Mouse (Mus musculus) adrenal gland, postnatal 4 days (tissue): Measurements from ENCODE around the gene Pcnp. TPM values are rescaled to one million over a fixed set of nuclear protein-coding genes. Genes with fewer than 3 reads are reported as not detected.

ENCODE experiments used
- DNase-seq, 2 experiments: peaks; one replicate each; pipeline ENCODE4 v3.0.0; 2021 to 2022; ENCODE audit warnings: low spot score in 2 of 2, mixed read lengths in 2 of 2
- total RNA-seq, 2 experiments: library from RNA; stranded (reverse); gene quantifications; 2 replicates each; pipeline ENCODE4 v1.2.3; 2021

Pcnp gene
- total RNA-seq, 2 experiments from 2014 or later, result 104 to 109 TPM

DNA sequence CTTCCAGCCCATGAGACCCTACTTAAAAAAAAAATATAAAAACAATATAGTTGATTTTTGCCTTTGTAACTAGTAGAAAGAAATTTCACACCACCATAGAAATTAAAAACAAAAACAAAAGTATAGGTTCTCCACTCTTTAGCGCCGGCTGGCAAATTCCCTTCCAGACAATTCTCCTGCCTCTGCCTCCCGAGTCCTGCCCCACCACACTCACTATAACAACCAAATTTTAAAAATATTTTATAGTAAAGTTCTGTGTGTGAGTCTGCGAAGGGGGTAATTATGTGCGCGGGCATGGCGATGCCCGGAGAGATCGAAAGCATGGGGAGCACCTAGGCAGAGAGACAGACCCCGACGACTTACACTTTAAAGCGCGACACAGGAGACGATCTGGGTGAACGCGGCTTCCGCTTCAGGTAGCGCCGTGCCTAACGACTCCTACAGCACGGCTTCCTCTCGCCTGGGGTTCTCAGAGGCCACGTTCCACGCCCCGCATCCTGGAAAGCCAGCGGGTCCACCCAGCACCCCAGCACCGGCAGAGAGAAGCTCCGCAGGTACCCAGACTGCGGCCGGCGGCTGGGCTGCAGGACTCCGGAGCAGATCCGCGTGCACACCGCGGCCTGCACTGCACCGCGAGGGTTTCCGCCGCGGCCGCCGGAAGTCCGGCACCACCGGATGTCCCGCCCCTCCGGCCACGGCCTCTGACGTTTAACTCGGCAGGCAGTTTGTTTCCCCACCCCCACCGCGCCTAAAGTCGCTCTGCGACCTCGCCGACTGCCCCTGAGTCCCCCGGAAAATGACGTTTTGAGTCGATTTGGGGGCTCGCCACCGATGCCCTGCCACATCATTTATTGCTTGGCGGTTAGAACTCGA is 7.8 kb upstream of the Pcnp start, which contains the start of gene Trmt10c:
Gene Trmt10c, minus strand, starts transcription at position 682 of the 873 bp plus-strand sequence.
- peak; percentile 85 to 86 for DNase-seq

DNA sequence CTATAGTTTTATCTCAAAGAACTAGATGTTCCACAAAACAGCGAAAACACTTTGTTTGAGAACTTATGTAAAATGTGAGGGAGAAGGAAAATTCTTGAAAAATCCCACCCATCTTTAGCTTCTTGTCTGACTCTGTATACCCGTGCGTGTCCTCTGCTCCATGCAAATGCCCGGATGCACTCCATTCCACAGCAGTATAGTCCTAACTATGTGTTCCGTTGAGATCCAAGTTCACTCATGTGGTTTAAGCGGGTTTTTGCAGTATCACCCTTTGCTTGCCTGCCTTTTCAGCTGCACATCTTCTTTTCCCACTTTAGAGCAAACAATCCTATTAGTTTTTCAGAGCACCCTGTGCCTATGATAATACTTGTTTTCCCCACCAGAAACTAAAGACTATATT is 7.0 kb upstream of the Pcnp start:
- DNase-seq, result no peak

DNA sequence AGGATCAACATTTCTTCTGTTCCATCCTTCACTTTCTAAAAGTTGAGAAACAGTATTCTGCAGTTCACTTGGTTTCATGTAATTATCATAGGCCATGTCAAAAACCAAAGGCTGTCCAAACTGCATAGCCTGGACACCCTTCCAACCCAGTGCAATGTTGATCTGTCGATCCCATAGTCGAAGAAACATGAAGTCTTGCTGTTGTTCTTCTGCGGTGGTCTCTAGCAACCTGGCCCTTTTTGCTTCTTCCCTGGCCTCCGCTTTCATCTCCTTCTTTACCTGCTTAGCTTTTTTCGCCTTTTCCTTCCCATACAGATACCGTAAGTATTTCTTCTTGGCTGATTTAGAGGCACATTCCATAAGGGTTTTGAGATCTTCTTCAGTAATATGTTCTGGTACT is 5.0 kb upstream of the Pcnp start:
- no peak for DNase-seq

DNA sequence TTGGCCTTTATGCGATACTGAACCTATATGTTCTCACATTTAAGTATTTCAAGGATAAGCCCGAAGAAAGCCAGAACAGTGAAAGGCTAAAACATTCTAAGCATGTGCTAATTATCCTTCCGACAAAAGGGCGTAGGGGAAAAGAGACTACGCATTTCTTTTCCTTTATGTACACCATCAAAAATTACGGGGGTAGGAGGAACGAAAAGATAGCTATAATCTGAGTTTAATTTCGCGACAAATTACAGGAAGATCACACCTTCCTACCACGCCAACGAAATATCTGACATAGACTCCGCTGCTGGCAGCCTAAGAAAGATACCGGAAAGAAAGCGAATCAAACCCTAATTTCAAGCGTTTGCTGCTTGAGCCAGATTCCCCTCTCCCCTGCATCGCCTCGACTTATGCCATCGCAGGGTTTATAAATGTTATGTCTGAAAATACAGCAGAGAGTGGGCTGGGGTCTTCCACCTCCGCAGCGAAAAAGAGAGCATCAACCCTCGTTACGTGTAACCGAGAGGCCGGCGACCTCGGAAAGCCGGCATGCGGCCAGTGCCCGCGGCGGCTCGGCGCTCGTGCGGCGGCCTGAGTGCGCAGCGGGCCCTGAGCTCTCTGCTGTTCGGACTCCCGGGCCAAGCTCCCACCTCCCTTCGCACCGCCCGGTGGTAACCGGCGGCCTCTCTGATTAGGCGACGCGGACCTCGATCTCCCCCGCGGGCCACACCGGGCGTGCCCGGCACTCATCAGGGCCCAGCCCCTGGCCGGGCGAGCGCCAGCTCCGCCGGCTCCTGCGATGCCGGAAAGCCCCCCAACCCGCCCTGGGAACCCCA is 602 bp downstream of the Pcnp start:
- DNase-seq, result no peak

DNA sequence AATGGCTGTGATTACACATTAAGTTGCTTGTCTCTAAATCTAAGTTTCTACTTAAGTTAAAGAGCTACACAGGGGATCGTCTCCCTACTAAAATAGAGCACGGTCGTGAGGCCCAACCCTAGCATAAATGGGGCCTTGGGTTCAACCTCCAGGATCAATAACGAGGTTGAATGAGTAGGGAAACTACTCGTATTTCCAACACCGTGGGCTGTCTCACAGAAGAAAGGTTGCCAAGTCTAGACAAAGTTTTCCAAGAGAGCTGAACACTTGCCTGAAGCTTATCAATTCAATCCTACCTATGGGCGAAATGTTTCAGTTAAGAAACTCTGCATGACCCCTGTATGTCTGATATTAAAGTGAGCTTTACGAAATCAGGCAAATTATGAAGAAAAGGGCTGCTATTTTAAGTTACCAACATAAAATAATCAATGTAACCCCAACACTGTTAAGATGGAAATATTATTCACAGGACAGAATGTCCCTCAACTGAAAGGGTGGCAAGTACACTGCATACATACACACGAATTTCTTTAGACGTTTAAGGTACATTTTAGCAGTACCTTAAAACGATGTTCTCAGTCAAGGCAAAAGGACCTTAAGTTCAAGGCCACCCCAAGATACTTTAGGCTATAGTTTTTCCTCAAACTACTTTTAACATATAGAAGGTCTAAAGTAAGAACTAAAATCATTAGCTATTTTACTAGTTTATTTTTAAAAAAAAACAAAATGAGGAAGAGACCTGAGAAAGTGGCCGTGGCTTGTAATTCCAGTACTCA is 1.5 kb downstream of the Pcnp start:
- DNase-seq, result no peak

DNA sequence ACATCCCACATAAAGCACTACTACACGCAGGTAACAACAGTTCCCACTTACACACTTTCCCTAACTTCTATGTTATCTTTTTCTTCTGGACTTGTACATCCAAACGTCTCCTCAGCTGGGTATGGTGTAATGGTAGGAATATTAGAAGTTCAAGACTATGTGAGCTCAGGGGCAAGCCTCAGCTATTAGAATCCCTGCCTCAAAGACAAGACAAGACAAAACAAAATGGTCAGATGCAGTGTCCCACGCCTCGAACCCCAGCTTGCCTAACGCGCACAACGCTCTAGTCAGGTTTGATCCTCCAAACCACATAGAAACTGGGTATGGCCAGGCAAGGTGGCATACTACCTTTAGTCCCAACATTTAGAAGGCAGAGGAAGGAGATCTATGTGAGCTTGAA is 9.9 kb downstream of the Pcnp start:
- no peak for DNase-seq

DNA sequence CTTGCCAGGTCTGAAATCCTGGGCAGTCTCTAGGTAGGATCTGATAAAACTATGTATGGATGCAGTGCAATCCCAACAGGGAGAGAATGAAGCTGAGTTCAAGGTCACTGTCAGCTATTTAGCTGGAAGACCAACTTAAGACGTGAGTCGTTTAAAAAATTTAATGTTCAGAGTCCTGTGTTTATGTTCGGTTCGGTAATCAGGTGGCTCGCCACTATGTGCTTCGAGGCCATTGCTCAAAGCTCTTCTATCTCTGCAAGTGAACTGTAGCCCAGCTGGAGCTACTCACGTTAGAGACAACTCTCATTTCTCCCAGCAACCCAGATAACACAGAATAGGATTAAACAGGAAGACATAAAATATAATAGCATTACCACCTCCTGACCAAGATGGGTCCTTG is 15.5 kb downstream of the Pcnp start:
- no peak for DNase-seq

DNA sequence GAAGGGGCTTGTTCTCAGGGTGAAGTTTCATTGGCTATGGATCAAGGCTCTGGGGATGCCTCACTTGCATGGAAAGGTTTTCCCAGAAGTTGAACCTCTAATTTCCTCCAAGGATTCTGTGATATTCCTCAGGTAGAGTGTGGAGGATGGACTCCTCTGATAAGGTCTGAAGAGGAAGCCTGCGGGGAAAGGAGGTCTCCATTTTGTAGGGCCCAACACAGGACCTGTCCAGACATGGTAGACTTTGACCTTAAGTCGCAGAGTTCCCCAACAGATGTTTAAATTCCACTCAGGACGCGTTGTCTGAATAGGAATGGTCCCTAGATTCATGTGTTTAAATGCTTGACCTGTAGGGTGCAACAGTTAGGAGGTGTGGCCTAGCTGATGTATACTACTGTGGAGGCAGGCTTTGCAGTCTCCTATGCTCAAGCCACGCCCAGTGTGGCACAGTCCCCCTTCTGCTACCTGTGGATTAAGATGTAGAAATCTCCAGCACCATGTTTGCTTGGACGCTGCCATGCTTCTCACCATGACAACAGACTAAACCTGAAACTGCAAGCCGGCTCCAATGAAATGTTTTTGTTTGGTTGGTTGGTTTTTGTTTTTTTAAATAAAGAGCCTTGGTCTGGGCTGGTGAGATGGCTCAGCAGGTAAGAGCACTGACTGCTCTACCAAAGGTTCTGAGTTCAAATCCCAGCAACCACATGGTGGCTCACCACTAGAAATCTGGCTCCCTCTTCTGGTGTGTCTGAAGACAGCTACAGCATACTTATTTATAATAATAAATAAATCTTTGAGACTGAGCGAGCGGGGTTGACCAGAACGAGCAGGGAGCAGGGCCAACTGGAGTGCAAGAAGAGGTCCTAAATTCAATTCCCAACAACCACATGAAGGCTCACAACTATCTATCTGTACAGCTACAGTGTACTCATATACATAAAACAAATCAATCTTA is 16.5 kb downstream of the Pcnp start:
- DNase-seq, result no peak

DNA sequence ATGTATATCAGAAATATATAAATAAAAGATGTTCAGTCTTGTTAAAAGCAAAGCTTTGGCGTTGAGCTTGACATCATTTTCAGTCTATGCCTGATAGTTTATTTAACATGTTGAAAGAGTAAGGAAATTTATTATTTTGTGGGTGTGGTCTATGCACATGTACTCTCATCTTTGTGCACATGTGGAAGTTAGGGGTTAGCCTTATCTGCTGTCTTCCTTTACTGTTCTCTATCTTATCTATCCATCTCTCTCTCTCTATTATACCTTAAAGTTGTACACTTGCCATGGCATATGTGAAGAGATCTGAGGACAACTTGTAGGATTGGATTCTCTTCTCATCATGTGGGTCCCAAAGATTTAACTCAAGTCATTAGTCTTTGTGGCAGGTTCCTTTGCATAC is 20.7 kb downstream of the Pcnp start:
- DNase-seq, result no peak

DNA sequence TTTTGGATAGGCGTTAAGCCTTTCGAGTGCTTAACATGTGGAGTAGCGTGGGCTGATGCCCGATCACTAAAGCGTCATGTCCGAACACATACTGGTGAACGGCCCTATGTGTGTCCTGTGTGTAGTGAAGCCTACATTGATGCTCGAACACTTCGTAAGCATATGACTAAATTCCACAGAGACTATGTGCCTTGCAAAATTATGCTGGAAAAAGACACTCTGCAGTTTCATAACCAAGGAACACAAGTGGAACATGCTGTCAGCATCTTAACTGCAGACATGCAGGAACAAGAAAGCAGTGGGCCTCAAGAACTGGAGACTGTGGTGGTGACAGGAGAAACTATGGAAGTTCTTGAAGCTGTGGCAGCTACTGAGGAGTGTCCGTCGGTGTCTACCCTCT is 22.7 kb downstream of the Pcnp start:
- no peak for DNase-seq

DNA sequence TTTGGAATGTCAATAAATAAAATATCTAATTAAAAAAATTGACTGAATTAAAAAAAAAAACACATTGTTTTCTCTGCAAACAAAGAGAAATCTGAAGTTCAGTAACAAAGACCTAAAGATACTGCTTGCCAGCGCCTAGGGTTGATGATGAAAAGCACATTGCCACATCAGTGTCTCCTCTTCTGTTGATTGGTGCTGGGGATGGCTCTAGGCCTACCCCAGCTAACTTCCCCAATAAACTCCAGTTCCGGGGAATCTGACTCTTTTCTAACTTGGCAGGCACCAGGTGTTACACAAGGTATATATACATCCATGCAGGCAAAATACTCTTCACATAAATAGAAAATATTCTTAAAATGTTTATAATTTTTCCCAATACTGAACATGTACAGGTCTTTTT is 35.3 kb downstream of the Pcnp start:
- DNase-seq, result no peak

DNA sequence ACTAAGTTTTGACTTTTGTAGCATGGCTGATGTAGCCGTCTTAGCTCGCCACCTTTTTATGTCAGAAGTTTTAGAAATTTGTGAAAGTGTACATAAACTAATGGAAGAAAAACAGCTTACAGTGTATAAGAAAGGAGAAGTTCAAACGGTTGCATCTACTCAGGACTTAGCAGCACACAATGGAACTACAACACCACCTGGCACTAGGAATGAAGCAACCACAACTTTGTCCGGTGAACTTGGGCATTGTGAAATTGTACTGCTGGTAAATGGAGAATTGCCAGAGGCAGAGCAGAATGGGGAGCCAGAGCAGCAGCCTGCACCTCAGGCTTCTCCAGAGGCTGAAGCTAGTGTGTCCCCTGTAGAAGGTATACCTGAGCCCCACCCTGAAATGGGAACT is 39.2 kb downstream of the Pcnp start:
- no peak for DNase-seq

DNA sequence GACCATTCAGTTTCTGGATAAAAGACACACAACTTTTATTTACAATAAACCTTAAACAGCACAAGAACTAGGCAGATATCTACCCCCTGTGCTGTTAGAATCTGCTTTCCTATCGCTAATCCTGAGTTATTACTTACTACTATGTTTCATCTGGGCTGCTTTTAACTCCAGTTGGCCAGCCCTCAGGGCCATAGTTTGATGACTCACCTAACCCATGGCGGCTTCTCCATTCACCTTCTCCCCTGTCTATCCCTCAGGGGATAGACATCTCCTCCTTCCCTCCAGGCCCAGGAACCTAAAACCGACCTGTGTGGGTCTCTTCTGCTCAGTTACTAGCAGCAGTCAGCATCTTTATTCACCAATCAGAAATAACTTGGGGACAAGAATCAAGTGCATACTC is 43.5 kb downstream of the Pcnp start:
- no peak for DNase-seq

DNA sequence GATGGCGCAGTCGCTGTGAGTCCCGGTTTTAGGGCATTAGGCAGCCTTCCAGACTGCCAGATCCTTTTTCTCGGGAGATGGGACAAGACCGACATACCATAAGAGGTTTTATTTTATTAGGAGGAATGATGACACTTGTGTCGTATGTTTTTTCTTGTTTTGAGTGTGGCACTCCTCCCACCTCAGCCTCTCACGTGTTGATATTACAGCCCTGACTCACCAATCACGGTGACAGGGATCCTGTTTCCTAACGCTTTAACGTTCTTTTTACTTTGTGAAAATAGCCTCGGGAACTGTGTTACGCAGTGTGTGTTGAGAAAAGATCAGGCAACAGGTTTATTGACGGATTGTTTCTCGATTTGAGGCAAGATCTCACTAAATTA is 54.6 kb downstream of the Pcnp start:
- peak in 1 of 2 experiments; percentile 15 for DNase-seq

DNA sequence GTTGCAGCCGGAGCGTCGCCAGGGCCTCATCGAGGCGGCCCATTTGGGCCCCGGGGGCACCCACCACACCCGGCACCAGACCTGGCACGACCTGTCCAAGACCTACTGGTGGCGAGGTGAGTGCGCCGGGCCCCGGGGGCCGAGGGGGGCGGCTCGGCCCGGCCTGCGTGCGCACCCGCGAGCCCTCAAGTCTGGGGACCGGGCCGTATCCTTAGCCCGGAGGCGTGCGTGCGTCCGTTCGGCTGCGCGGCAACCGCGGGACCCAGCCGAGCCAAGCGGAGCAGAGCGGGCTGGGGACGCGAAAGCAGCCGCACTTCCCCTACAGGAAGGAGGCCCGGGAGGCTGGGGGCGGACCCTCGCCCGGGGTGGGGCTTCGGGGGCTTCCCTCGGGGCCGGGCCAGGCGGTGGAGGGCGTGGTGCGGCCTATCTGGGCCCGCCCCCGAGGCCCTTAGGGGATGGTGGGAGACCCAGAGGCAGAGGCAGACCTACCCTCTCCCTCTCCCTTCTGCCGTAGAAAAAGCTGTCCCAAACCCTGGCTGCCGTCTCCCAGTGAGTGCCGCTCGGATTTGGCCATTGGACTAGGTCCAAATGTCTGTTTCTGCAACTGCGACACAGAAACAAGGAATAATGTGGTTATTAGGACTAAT is 55.2 kb downstream of the Pcnp start:
- peak; percentile 83 to 89 for DNase-seq

DNA sequence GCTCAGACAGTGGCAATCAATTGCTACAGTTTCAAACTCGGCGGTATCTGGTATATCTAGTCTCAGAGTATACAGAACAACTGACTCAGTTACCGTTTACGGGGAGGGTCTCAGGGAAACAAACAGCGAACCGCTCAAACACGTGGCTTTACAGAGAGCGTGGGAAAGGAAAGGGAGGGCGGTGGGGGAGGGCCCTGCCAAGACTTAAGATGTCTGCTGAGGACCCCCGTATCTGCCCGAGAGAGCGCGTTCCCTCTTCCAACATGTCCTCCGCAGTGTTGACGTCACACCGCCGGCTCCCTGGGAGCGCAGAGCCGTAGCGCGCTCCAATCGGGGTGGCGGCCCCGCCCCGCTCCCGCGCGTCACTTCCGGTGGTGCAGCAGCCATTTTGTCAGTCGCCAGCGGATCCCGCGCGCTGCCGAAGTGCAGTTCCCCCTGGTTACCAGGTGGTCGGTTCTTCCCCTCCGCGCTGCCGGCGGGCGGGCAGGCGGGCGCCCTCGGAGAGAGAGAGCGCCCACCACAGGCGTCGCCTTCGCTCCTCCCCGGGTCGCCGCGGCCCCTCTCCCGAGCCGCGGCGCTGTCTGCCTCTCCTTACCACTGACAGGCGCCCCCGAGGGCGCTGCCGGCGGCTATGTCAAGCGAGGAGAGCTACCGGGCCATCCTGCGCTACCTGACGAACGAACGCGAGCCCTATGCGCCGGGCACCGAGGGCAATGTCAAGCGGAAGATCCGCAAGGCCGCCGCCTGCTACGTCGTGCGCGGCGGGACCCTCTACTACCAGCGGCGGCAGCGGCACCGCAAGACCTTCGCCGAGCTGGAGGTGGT is 55.9 kb downstream of the Pcnp start, which contains the start of gene Zbtb11:
Gene Zbtb11, plus strand, starts transcription at position 453 of the 825 bp plus-strand sequence.
- DNase-seq, result peak; percentile 98 to 99

DNA sequence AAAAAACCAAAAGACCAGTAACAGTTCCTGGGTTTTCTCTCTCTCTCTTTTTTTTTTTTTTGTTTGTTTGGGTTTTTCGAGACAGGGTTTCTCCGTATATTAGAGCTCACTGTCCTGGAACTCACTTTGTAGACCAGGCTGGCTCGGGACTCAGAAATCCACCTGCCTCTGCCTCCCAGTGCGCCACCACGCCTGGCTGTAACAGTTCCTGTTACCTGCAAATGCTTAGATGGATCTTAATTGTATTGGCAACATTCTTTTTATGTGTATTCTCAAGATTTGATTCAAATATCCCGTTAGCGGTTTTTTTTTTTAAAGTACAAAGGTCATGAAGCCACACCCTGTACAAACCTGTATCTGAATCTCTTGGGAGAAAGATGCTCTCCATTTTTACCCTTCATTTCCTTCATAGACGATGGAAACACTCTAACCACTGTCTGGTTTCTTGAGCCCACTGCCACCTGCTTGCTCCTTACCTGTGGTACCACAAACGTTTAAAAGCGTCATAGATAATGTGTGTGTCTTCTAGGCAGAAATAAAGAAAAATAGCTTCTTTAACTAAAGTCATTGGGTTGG is 56.8 kb downstream of the Pcnp start:
- DNase-seq, result no peak
